Comparison of ENCODE assay signal across 11 mouse cellular contexts in the genomic region with DNA sequence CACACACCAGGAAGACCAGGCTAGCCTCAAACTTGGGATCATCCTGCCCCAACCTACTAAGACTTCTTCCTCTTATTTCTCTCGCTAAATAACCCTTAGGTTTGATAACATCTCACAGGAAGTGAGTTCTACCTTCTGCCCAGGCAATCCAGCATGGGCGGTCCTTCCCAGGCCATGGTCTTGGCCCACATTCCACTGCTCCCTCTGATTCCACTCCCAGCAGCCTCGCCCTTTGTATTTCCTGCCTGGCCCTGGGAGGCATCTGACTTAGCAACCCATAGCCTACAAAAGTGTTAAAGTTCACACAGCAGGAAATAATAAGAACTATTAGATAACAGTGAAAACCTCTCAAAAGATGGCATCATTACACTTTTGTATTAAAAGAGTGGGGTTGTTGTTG.
DNase-seq lines count a peak whose midpoint lies in the region; ATAC-seq and TF ChIP-seq lines count a peak whose summit lies in the region.
"Had no signal": no experiment of that assay in that cellular context is flagged by ENCODE, and none has a peak within 500 bp of the region (broad histone marks: within the 10 kb centered on the region; RNA-seq: fewer than 3 reads in every experiment).

No protein-coding gene starts in this region.

- no peak overlapping the region for H3K9ac ChIP-seq in liver, postnatal 0 days (replicated peaks)

- no peak overlapping the region for H3K4me3 ChIP-seq in liver, postnatal 0 days (ENCODE audit: low read depth, low read length)
- H3K4me3 ChIP-seq: megakaryocyte, embryonic 14.5 days had no signal

- no peak overlapping the region for H3K27ac ChIP-seq in liver, postnatal 0 days (ENCODE audit: low read depth)

- peak; percentile 30 for DNase-seq in adrenal gland, adult 2 months
- DNase-seq in adrenal gland, postnatal 25 days = no peak
- DNase-seq in urinary bladder, postnatal 14 days (ENCODE audit: low spot score) = peak; percentile 69
- DNase-seq in urinary bladder, adult 18-20 months (ENCODE audit: low spot score in 2 of 2) = no peak
- DNase-seq in kidney, postnatal 36 days = peak; percentile 74 to 76
- no peak for DNase-seq in liver, postnatal 0 days
- no peak for DNase-seq in ovary, postnatal 10 days (ENCODE audit: low spot score)
- no peak for DNase-seq in right cerebral cortex, postnatal 10 days (ENCODE audit: low spot score in 2 of 2)
- DNase-seq: layer of hippocampus, adult 9-11 months had no signal

- H3K4me1 ChIP-seq in liver, postnatal 0 days (ENCODE audit: insufficient read depth) = no peaks in the 10 kb centered on the region

- 46% methylated on average over 3 of the region's 3 CpGs for WGBS in liver, postnatal 0 days (ENCODE audit: insufficient replicate concordance)

- ATAC-seq in liver, postnatal 0 days = no peak
- ATAC-seq: Patski had no signal

- no peaks in the 10 kb centered on the region for H3K27me3 ChIP-seq in liver, postnatal 0 days (ENCODE audit: insufficient read depth, low read length)
- H3K27me3 ChIP-seq: Patski had no signal

- H3K9me3 ChIP-seq in liver, postnatal 0 days (ENCODE audit: low read length) = no peaks in the 10 kb centered on the region
- H3K9me3 ChIP-seq: megakaryocyte, embryonic 14.5 days had no signal

- H3K36me3 ChIP-seq in liver, postnatal 0 days (replicated peaks; ENCODE audit: insufficient read depth, low read length) = peaks cover 6% of the 10 kb centered on the region; the same call in 1 of the 2 replicates

- TF ChIP-seq EP300 in liver, postnatal 0 days (IDR thresholded peaks at IDR 0.05; ENCODE audit: low read depth) = no peak

- no peak for TF ChIP-seq CTCF in liver, postnatal 0 days (IDR thresholded peaks at IDR 0.05; ENCODE audit: low read depth)

- H3K4me2 ChIP-seq in liver, postnatal 0 days (ENCODE audit: low read depth, low read length) = no peak overlapping the region

Comparison
In these comparisons a context has a peak if more than half of its experiments do, and no peak if none do; other contexts are left out.
1. DNase-seq: peak in adrenal gland, adult 2 months (single experiment), urinary bladder, postnatal 14 days (single experiment) and kidney, postnatal 36 days (2 of 2); none in adrenal gland, postnatal 25 days (single experiment), urinary bladder, adult 18-20 months (0 of 2), liver, postnatal 0 days (single experiment), ovary, postnatal 10 days (single experiment) and right cerebral cortex, postnatal 10 days (0 of 2).